Mouse (Mus musculus): ENCODE data around the gene Dpf3. TPM values are rescaled to one million over a fixed set of nuclear protein-coding genes. Genes with fewer than 3 reads are reported as not detected.

Gene Dpf3
- total RNA-seq, 2 experiments from 2014 or later: 6.0 to 7.0 TPM

GRCm38 (mm10) chr12:83317646-83318443 is 169.7 kb downstream of the Dpf3 start:
- Histone ChIP-seq H3K27ac (no peak overlapping the region), H3K4me3 (no peak overlapping the region)
- no peak for TF ChIP-seq CTCF (IDR thresholded peaks at IDR 0.05)
- no peak for DNase-seq (ENCODE audit: extremely low spot score in 1 of 2, low spot score in 2 of 2)
- intact Hi-C loops (cut with DNase I): loop anchor here (5.0 kb wide), 1 partner anchor 169 kb away; the partner anchor contains the start of gene Dpf3

GRCm38 (mm10) chr12:83314666-83315065 is 172.8 kb downstream of the Dpf3 start:
- TF ChIP-seq CTCF (IDR thresholded peaks at IDR 0.05): no peak
- intact Hi-C loops (cut with DNase I): loop anchor here (5.0 kb wide), 1 partner anchor 173 kb away; the partner anchor contains the start of gene Dpf3
- DNase-seq (ENCODE audit: extremely low spot score in 1 of 2, low spot score in 2 of 2): no peak
- Histone ChIP-seq H3K4me3 (no peak overlapping the region), H3K27ac (no peak overlapping the region)

GRCm38 (mm10) chr12:83312818-83313217 is 174.7 kb downstream of the Dpf3 start:
- Histone ChIP-seq H3K4me3 (no peak overlapping the region), H3K27ac (no peak overlapping the region)
- intact Hi-C loops (cut with DNase I): no loop called here
- no peak for TF ChIP-seq CTCF (IDR thresholded peaks at IDR 0.05)
- no peak for DNase-seq (ENCODE audit: extremely low spot score in 1 of 2, low spot score in 2 of 2)

GRCm38 (mm10) chr12:83310567-83310966 is 176.9 kb downstream of the Dpf3 start:
- no peak for DNase-seq (ENCODE audit: extremely low spot score in 1 of 2, low spot score in 2 of 2)
- intact Hi-C loops (cut with DNase I): no loop called here
- no peak for TF ChIP-seq CTCF (IDR thresholded peaks at IDR 0.05)
- no peak overlapping the region for H3K4me3 ChIP-seq
- H3K27ac ChIP-seq: no peak overlapping the region

DNA sequence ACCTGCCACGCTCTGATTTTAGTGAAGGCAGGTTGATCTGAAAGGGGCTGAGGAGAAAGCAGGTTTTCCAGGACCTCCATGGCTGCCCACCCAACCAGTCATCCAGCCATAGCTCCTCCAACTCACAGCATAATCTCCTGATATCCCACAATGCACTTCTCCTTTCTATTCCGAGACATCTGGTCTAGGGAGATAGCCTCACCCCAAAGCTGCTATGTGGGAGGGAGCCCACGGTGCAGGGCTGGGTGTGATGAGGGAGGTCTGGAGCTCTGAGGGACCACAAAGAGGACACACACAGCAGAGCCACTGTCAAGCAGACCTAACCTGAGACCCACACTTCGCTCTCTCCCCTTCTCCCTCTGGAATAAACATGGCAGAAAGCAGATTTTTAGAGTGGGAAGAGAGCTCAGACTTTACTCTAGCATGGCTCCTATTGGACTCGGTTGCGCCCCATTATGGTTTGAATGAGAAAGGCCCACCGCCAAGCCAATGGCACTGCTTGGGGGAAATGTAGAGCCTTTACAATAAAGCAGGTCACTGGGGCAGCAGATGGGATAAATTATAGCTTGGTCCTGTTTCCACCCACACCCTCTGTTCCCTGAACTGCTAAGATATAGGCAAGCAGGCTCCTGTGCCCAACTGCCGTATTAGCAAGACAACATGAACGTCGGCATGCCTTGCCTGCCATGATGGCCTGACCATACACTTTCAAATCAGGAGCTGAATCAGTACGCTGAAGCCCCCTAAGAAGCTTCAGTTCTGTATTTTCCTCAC is 178.3 kb downstream of the Dpf3 start:
- H3K27ac ChIP-seq: 0 out of 2 replicates have a peak overlapping the region, but pooled peaks have one; percentile 28
- H3K4me3 ChIP-seq: no peak overlapping the region
- no peak for DNase-seq (ENCODE audit: extremely low spot score in 1 of 2, low spot score in 2 of 2)
- TF ChIP-seq CTCF (IDR thresholded peaks at IDR 0.05): no peak
- intact Hi-C loops (cut with DNase I): no loop called here

GRCm38 (mm10) chr12:83308627-83309026 is 178.9 kb downstream of the Dpf3 start:
- intact Hi-C loops (cut with DNase I): no loop called here
- no peak overlapping the region for H3K4me3 ChIP-seq
- DNase-seq (ENCODE audit: extremely low spot score in 1 of 2, low spot score in 2 of 2): no peak
- H3K27ac ChIP-seq: 0 out of 2 replicates have a peak overlapping the region, but pooled peaks have one; percentile 28
- TF ChIP-seq CTCF (IDR thresholded peaks at IDR 0.05): no peak

DNA sequence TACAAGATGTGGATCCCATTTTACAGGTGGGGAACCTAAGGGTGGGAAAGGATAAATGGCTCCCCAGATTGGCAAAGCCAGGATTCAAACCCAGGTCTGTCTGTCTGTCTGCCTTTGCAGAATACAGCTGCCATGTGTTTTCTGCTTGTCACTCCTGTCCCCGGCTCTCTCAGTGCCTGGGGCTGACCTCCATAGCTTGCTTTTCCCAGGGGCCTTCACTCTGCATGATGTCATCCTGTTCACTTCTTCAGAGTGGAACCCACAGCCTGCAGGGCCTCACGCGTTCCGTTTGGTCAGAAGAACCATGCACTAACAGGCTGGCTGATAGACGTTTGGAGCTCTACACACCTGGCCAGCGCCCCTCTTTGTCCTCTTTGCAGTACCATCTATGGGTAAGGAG is 184.3 kb downstream of the Dpf3 start:
- no peak overlapping the region for H3K27ac ChIP-seq
- no peak for TF ChIP-seq CTCF (IDR thresholded peaks at IDR 0.05)
- intact Hi-C loops (cut with DNase I): no loop called here
- no peak overlapping the region for H3K4me3 ChIP-seq
- DNase-seq (ENCODE audit: extremely low spot score in 1 of 2, low spot score in 2 of 2): no peak

DNA sequence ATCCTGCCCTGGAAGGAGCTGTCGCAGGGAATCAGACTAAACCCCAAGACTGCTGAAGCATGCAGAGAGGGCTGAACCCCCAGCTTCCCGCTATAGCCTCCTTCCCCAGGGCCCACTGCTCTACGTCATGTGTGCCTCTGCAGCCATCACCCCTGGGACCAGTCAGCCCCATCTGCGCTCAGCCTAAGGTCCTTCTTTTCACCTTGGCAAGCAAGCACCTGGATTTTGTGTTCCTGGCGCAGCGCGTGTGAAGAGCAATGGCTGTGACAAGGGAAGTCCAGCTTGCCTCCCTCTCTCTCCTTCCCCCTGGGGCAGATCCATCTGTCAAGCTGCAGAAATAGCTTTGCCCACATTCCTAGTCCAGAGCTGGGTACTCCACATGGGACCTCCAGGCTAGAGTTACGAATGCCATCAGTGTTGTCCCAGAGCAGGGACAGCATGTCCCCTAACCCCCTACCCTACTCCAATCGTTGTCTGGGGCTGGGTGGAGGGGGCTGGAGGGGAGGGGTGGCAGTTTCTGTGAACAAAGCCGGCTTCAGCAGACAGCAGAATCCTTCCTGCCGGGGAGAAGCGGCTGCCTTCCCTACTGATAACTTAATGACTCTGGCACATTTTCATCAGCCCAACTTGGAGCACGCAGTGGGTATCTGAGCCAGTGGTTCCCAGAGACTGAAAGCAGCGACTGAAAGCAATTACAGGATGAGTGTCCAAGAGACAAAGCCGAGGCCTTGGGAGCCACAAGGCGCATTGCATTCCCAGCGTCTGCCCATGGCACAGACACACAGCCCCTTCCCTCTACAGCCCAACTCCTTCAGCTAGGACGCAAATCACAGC is 185.0 kb downstream of the Dpf3 start:
- intact Hi-C loops (cut with DNase I): no loop called here
- peak overlapping the region; percentile 53 for H3K27ac ChIP-seq
- no peak overlapping the region for H3K4me3 ChIP-seq
- TF ChIP-seq CTCF (IDR thresholded peaks at IDR 0.05): no peak
- DNase-seq (ENCODE audit: extremely low spot score in 1 of 2, low spot score in 2 of 2): peak in 1 of 2 experiments; percentile 19

DNA sequence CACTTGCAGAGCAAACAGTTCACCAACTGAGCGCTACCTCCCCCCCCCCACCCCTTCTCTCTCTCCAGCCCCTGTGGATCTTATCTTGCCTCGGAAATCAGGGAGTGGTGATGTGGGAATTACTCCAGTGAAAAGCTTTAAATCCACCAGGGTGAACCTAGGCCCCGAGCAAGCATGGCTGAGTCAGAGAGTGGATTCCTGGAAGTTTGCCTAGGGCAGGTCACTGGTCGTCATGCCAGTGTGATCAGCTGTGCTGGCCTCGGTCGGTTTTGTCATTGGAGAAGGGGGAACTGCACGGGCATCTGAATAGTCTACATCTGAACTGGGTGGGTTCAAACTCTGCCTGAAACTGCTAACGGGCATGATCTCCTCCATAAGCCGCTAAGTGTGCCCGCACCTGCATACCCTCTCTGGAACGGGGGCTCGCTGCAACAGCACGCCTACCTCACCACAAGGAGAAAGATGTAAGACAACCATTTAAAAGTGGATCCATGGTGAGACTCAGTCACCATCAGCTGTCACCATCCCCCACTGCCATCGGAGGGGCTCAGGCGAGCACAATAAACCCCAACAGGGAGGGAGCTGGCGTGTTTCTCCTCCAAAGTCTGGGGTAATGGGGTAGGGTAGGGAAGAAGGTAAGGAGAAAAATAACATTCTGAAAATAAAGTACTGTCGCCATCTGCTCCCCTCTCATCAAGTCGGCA is 185.7 kb downstream of the Dpf3 start:
- DNase-seq (ENCODE audit: extremely low spot score in 1 of 2, low spot score in 2 of 2): no peak
- peak overlapping the region; percentile 53; the same call in 1 of the 2 replicates for H3K27ac ChIP-seq
- intact Hi-C loops (cut with DNase I): no loop called here
- H3K4me3 ChIP-seq: no peak overlapping the region
- no peak for TF ChIP-seq CTCF (IDR thresholded peaks at IDR 0.05)

DNA sequence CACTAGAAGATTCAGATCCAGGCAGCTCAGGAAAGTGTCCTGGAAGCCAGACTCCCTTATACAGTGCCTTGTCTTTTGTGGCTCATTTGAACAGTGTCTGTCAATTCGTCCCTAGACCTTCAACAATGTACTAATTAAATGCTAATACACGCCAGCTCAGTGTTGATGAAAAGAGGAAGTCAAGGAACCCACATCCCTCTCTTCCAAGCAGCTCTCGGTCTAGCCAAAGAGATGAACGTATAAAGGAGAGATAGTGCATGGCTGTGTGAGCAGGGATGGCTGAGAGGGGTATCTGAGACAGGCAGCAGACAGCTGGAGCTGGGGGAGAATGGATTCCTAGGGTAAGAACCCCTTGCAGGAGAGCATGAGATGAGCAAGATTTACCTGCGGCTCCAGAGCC is 189.2 kb downstream of the Dpf3 start:
- DNase-seq (ENCODE audit: extremely low spot score in 1 of 2, low spot score in 2 of 2): no peak
- no peak overlapping the region for H3K4me3 ChIP-seq
- intact Hi-C loops (cut with DNase I): no loop called here
- no peak for TF ChIP-seq CTCF (IDR thresholded peaks at IDR 0.05)
- H3K27ac ChIP-seq: no peak overlapping the region

- Histone ChIP-seq H3K4me3 (no peak overlapping the region), H3K27ac (no peak overlapping the region)
- TF ChIP-seq CTCF (IDR thresholded peaks at IDR 0.05): no peak
- DNase-seq (ENCODE audit: extremely low spot score in 1 of 2, low spot score in 2 of 2): no peak
- intact Hi-C loops (cut with DNase I): no loop called here
These were observed 192.5 kb downstream of the Dpf3 start for GRCm38 (mm10) chr12:83295031-83295430.

All from left cerebral cortex, adult 2 months (tissue).